In genomic region chr3:121982450-121982849, GRCm38 (mm10) we compare ENCODE assay signal across 17 mouse cellular contexts. TPM values are rescaled to one million over a fixed set of nuclear protein-coding genes. Genes with fewer than 3 reads are reported as not detected.
DNase-seq lines count a peak whose midpoint lies in the region; ATAC-seq and TF ChIP-seq lines count a peak whose summit lies in the region.
"Had no signal": no experiment of that assay in that cellular context is flagged by ENCODE, and none has a peak within 500 bp of the region (broad histone marks: within the 10 kb centered on the region; RNA-seq: fewer than 3 reads in every experiment).

No protein-coding gene starts in this region.

- peak overlapping the region; percentile 81 for H3K27ac ChIP-seq in gastrocnemius, adult 2 months
- peak overlapping the region; percentile 3; the same call in 1 of the 2 replicates for H3K27ac ChIP-seq in heart, embryonic 15.5 days
- H3K27ac ChIP-seq in lung, embryonic 14.5 days (ENCODE audit: low read depth): peak overlapping the region; percentile 22; the same call in 1 of the 2 replicates
- H3K27ac ChIP-seq: forebrain, embryonic 12.5 days; hindbrain, postnatal 0 days; macrophage; midbrain, embryonic 10.5 days had no signal

- H3K4me3 ChIP-seq in gastrocnemius, adult 2 months: peak overlapping the region; percentile 44
- no peak overlapping the region for H3K4me3 ChIP-seq in heart, embryonic 15.5 days
- H3K4me3 ChIP-seq in lung, embryonic 14.5 days (ENCODE audit: low read depth, low read length): no peak overlapping the region
- no peak overlapping the region for H3K4me3 ChIP-seq in lung, adult 2 months (replicated peaks; ENCODE audit: extremely low read depth, low read depth, low read length)
- H3K4me3 ChIP-seq: forebrain, embryonic 12.5 days; midbrain, embryonic 10.5 days had no signal

- no peaks in the 10 kb centered on the region for H3K9me3 ChIP-seq in heart, embryonic 15.5 days (replicated peaks)
- no peaks in the 10 kb centered on the region for H3K9me3 ChIP-seq in lung, embryonic 14.5 days (ENCODE audit: low read depth, low read length)
- H3K9me3 ChIP-seq: forebrain, embryonic 12.5 days; midbrain, embryonic 10.5 days had no signal

- 47% methylated on average over 4 of the region's 4 CpGs for WGBS in heart, embryonic 15.5 days
- WGBS in lung, embryonic 14.5 days: 61% methylated on average over 4 of the region's 4 CpGs
- 27% methylated on average over 4 of the region's 4 CpGs for WGBS in lung, adult 2 months

- H3K27me3 ChIP-seq in heart, embryonic 15.5 days: no peaks in the 10 kb centered on the region
- no peaks in the 10 kb centered on the region for H3K27me3 ChIP-seq in lung, embryonic 14.5 days (ENCODE audit: insufficient read depth, low read length)
- H3K27me3 ChIP-seq: forebrain, embryonic 12.5 days had no signal

- no peak for DNase-seq in gastrocnemius, adult 2 months
- DNase-seq in gastrocnemius, adult 8-10 months (ENCODE audit: low spot score in 2 of 2): no peak
- DNase-seq in heart, postnatal 36 days: no peak
- peak; percentile 32 for DNase-seq in lung, embryonic 14.5 days
- DNase-seq in lung, adult 2 months: no peak
- peak; percentile 16 for DNase-seq in lung, postnatal 10 days
- no peak for DNase-seq in frontal cortex, postnatal 25 days (ENCODE audit: low spot score in 2 of 2)
- DNase-seq: adrenal gland, adult 8-10 months; cerebellum, adult 9-10 months; gastrocnemius, postnatal 14 days; right cerebral cortex, postnatal 25 days had no signal

- no peak overlapping the region for H3K4me2 ChIP-seq in heart, embryonic 15.5 days
- H3K4me2 ChIP-seq in lung, embryonic 14.5 days: no peak overlapping the region
- H3K4me2 ChIP-seq: forebrain, embryonic 12.5 days; liver, embryonic 11.5 days had no signal

- TF ChIP-seq CTCF in gastrocnemius, adult 2 months (IDR thresholded peaks at IDR 0.05): no peak
- no peak for TF ChIP-seq CTCF in lung, embryonic 14.5 days (IDR thresholded peaks at IDR 0.05; ENCODE audit: low read depth)
- TF ChIP-seq CTCF in lung, adult 2 months (IDR thresholded peaks at IDR 0.05; ENCODE audit: insufficient read depth, low read length): no peak

- no peak for TF ChIP-seq POLR2A in lung, adult 2 months (IDR thresholded peaks at IDR 0.05; ENCODE audit: borderline replicate concordance, extremely low read depth, low read depth, low read length)

- intact Hi-C loops in gastrocnemius, adult 2 months (cut with DNase I): no loop called here
- intact Hi-C loops in heart, postnatal 36 days (cut with DNase I): no loop called here

- H3K4me1 ChIP-seq in heart, embryonic 15.5 days (replicated peaks): peaks cover 4% of the 10 kb centered on the region; the same call in 1 of the 2 replicates
- H3K4me1 ChIP-seq in lung, embryonic 14.5 days (ENCODE audit: insufficient read depth): 0 out of 2 replicates have a peak, but pooled peaks cover 4% of the 10 kb centered on the region
- peaks cover 14% of the 10 kb centered on the region for H3K4me1 ChIP-seq in lung, adult 2 months (ENCODE audit: control insufficient read depth, insufficient read depth, low read length)
- H3K4me1 ChIP-seq: forebrain, embryonic 12.5 days; midbrain, embryonic 10.5 days had no signal

- ATAC-seq in heart, embryonic 15.5 days (replicated peaks; ENCODE audit: insufficient number of reproducible peaks, insufficient read depth, low FRiP score, low read depth): 0 out of 2 replicates have a peak, but pooled peaks have one; percentile 50
- no peak for ATAC-seq in lung, embryonic 14.5 days (ENCODE audit: insufficient read depth)
- ATAC-seq: hindbrain, postnatal 0 days had no signal

- peaks cover 23% of the 10 kb centered on the region for H3K36me3 ChIP-seq in heart, embryonic 15.5 days
- peaks cover 22% of the 10 kb centered on the region; the same call in 1 of the 2 replicates for H3K36me3 ChIP-seq in lung, embryonic 14.5 days (ENCODE audit: insufficient read depth)
- H3K36me3 ChIP-seq: forebrain, embryonic 12.5 days; midbrain, embryonic 10.5 days had no signal

- H3K9ac ChIP-seq in heart, embryonic 15.5 days: no peak overlapping the region
- no peak overlapping the region for H3K9ac ChIP-seq in lung, embryonic 14.5 days
- H3K9ac ChIP-seq: forebrain, embryonic 12.5 days had no signal

RNA-seq across cellular contexts. Expression of gene Arhgap29, which starts 30.1 kb away (rescaled TPM):
- 10 to 100 TPM; 14.0 to 15.6 TPM for total RNA-seq in gastrocnemius, adult 2 months (2021)
- total RNA-seq in gastrocnemius, adult 8-10 months (2022): 10 to 100 TPM in 3 of 4 experiments, 1 to 10 TPM in 1; 8.9 to 12.8 (median 10.7) TPM
- 45.3 and 48.1 TPM in 2 replicates for polyA plus RNA-seq in heart, embryonic 15.5 days (2015; fragmentation: Nextera tagmentation; extraction: Ambion mirVana)
- total RNA-seq in heart, postnatal 36 days (2021): 10 to 100 TPM; 53.9 to 54.3 TPM
- 66.2 and 71.3 TPM in 2 replicates for polyA plus RNA-seq in lung, embryonic 14.5 days (2014; fragmentation: Nextera tagmentation; extraction: Ambion mirVana)
- polyA plus RNA-seq in lung, adult 2 months (2012; rRNA removed): 51.0 and 73.8 TPM in 2 replicates

Comparison
In these comparisons a context has a peak if more than half of its experiments do, and no peak if none do; other contexts are left out.
1. DNase-seq: peak in lung, embryonic 14.5 days (single experiment) and lung, postnatal 10 days (single experiment); none in gastrocnemius, adult 2 months (single experiment), gastrocnemius, adult 8-10 months (0 of 2), heart, postnatal 36 days (0 of 2), lung, adult 2 months (single experiment) and frontal cortex, postnatal 25 days (0 of 2).
2. H3K27ac ChIP-seq: peak in every context shown above with its lines; median percentile 81 in gastrocnemius, adult 2 months; 22 in lung, embryonic 14.5 days; 3 in heart, embryonic 15.5 days.